ENCODE assay signal across 11 mouse cellular contexts in genomic region chr13:54209476-54210253, GRCm38 (mm10). TPM values are rescaled to one million over a fixed set of nuclear protein-coding genes. Genes with fewer than 3 reads are reported as not detected.
DNase-seq lines count a peak whose midpoint lies in the region; ATAC-seq and TF ChIP-seq lines count a peak whose summit lies in the region.
"Had no signal": no experiment of that assay in that cellular context is flagged by ENCODE, and none has a peak within 500 bp of the region (broad histone marks: within the 10 kb centered on the region; RNA-seq: fewer than 3 reads in every experiment).

No protein-coding gene starts in this region.

- no peak overlapping the region for H3K4me3 ChIP-seq in midbrain, embryonic 10.5 days
- no peak overlapping the region for H3K4me3 ChIP-seq in midbrain, embryonic 13.5 days (replicated peaks)
- no peak overlapping the region for H3K4me3 ChIP-seq in MEL (ENCODE audit: control insufficient read depth in 1 of 2, insufficient read depth in 1 of 2, low read depth in 2 of 2, low read length in 2 of 2)
- H3K4me3 ChIP-seq: lung, embryonic 15.5 days had no signal

- DNase-seq in midbrain, embryonic 10.5 days (ENCODE audit: low spot score), result no peak
- DNase-seq in MEL (ENCODE audit: low read depth, low spot score), result no peak
- DNase-seq in thymus, postnatal 36 days, result peak; percentile 21 to 27
- no peak for DNase-seq in ovary, postnatal 10 days (ENCODE audit: low spot score)
- DNase-seq: gastrocnemius, postnatal 10 days; kidney, postnatal 14 days had no signal

- H3K27ac ChIP-seq in midbrain, embryonic 10.5 days (replicated peaks), result peak overlapping the region; percentile 55
- H3K27ac ChIP-seq in midbrain, embryonic 13.5 days, result no peak overlapping the region
- peak overlapping the region; percentile 17; the same call in 1 of the 2 replicates for H3K27ac ChIP-seq in MEL (ENCODE audit: control insufficient read depth, low read depth, low read length)
- H3K27ac ChIP-seq: hindbrain, embryonic 14.5 days; lung, embryonic 15.5 days had no signal

- peak in 1 of 2 experiments; percentile 25; a peak in 1 of 4 replicates for TF ChIP-seq EP300 in MEL (IDR thresholded peaks at IDR 0.05; ENCODE audit: low read depth in 1 of 2, low read length in 2 of 2)

- no peaks in the 10 kb centered on the region for H3K9me3 ChIP-seq in midbrain, embryonic 10.5 days (replicated peaks)
- H3K9me3 ChIP-seq in midbrain, embryonic 13.5 days, result no peaks in the 10 kb centered on the region
- H3K9me3 ChIP-seq in MEL (replicated peaks; ENCODE audit: insufficient read depth, low read length), result no peaks in the 10 kb centered on the region
- H3K9me3 ChIP-seq: lung, embryonic 15.5 days had no signal

- no peak overlapping the region for H3K4me2 ChIP-seq in midbrain, embryonic 13.5 days (replicated peaks)
- H3K4me2 ChIP-seq: hindbrain, embryonic 14.5 days; lung, embryonic 15.5 days had no signal

- 61% methylated on average over 8 of the region's 8 CpGs for WGBS in midbrain, embryonic 10.5 days
- WGBS in midbrain, embryonic 13.5 days, result 53% methylated on average over 8 of the region's 8 CpGs

- no peaks in the 10 kb centered on the region for H3K27me3 ChIP-seq in midbrain, embryonic 10.5 days (ENCODE audit: low read depth, poor library complexity, severe bottlenecking)
- no peaks in the 10 kb centered on the region for H3K27me3 ChIP-seq in midbrain, embryonic 13.5 days
- no peaks in the 10 kb centered on the region; a peak in 1 of 4 replicates for H3K27me3 ChIP-seq in MEL (ENCODE audit: control insufficient read depth in 1 of 2, insufficient read depth in 2 of 2, low read length in 2 of 2)
- H3K27me3 ChIP-seq: lung, embryonic 15.5 days had no signal

- H3K79me2 ChIP-seq in MEL (ENCODE audit: control insufficient read depth, insufficient read depth, low read length, poor library complexity), result no peaks in the 10 kb centered on the region

- TF ChIP-seq CTCF in MEL (IDR thresholded peaks at IDR 0.05 in 2 of 3, conservative IDR thresholded peaks at IDR 0.05 in 1 of 3; ENCODE audit: control insufficient read depth in 1 of 3, insufficient read depth in 1 of 3, low read depth in 2 of 3, low read length in 3 of 3, poor library complexity in 1 of 3, severe bottlenecking in 1 of 3), result no peak

- no peaks in the 10 kb centered on the region for H3K36me3 ChIP-seq in midbrain, embryonic 10.5 days
- no peaks in the 10 kb centered on the region for H3K36me3 ChIP-seq in midbrain, embryonic 13.5 days
- peaks cover 0 to 6% of the 10 kb centered on the region in 2 experiments; a peak in 2 of 4 replicates for H3K36me3 ChIP-seq in MEL (ENCODE audit: control insufficient read depth in 1 of 2, insufficient read depth in 2 of 2, low read length in 2 of 2)
- H3K36me3 ChIP-seq: lung, embryonic 15.5 days had no signal

- H3K9ac ChIP-seq in midbrain, embryonic 13.5 days (replicated peaks), result no peak overlapping the region
- no peak overlapping the region for H3K9ac ChIP-seq in MEL (ENCODE audit: control insufficient read depth, low read depth, low read length, poor library complexity, severe bottlenecking)
- H3K9ac ChIP-seq: hindbrain, embryonic 14.5 days; lung, embryonic 15.5 days had no signal

- TF ChIP-seq RAD21 in MEL (IDR thresholded peaks at IDR 0.05; ENCODE audit: low read depth, low read length), result no peak

- no peak for TF ChIP-seq POLR2A in MEL (IDR thresholded peaks at IDR 0.05; ENCODE audit: control insufficient read depth in 1 of 2, insufficient read depth in 1 of 2, low read depth in 1 of 2, low read length in 2 of 2, poor library complexity in 1 of 2)

- ATAC-seq in midbrain, embryonic 13.5 days, result no peak
- ATAC-seq in megakaryocyte, adult 5-6 weeks (ENCODE audit: poor library complexity, severe bottlenecking), result peak; percentile 61
- no peak for ATAC-seq in erythroblast, adult 5-6 weeks (replicated peaks; ENCODE audit: low FRiP score, poor library complexity, severe bottlenecking)

- peaks cover 57% of the 10 kb centered on the region for H3K4me1 ChIP-seq in midbrain, embryonic 10.5 days
- H3K4me1 ChIP-seq in midbrain, embryonic 13.5 days (replicated peaks), result peaks cover 55% of the 10 kb centered on the region
- peaks cover 0 to 17% of the 10 kb centered on the region in 2 experiments; a peak in 2 of 4 replicates for H3K4me1 ChIP-seq in MEL (ENCODE audit: control insufficient read depth in 1 of 2, insufficient read depth in 2 of 2, low read length in 2 of 2)
- H3K4me1 ChIP-seq: lung, embryonic 15.5 days had no signal

TF ChIP-seq in MEL, 35 proteins besides CTCF, POLR2A, EP300 and RAD21:
- TF ChIP-seq MYB (IDR thresholded peaks at IDR 0.05; ENCODE audit: low read depth, low read length) (0 out of 2 replicates have a peak, but pooled peaks have one; percentile 25), MEF2A (IDR thresholded peaks at IDR 0.05; ENCODE audit: extremely low read depth, insufficient replicate concordance, low read depth, low read length, poor library complexity, severe bottlenecking) (no peak), ZKSCAN1 (IDR thresholded peaks at IDR 0.05; ENCODE audit: low read depth, low read length) (no peak)

RNA-seq across cellular contexts. Expression of gene Hrh2, which starts 17.7 kb away (rescaled TPM):
- 0.14 and 0.15 TPM in 2 replicates for polyA plus RNA-seq in midbrain, embryonic 10.5 days (2016; fragmentation: Nextera tagmentation; extraction: Ambion mirVana)
- 0.28 and 0.40 TPM in 2 replicates for polyA plus RNA-seq in midbrain, embryonic 13.5 days (2015; fragmentation: Nextera tagmentation; extraction: Ambion mirVana)
- total RNA-seq in MEL (2012; rRNA removed), result not detected in 2 replicates
- polyA plus RNA-seq in MEL (2012; ENCODE audit: insufficient read depth in 1 of 2, insufficient read length in 2 of 2, low read depth in 1 of 2, low replicate concordance in 2 of 2, missing spikeins in 1 of 2), result under 1 TPM in 1 of 2 experiments, not detected in 1; 0.07 TPM
- 11.7 and 12.7 TPM in 2 replicates for total RNA-seq in megakaryocyte, adult 5-6 weeks (2015)
- total RNA-seq in megakaryocyte, adult 5-6 weeks (2017), result 4.9 and 6.0 TPM in 2 replicates
- 5.0 and 7.7 TPM in 2 replicates for total RNA-seq in erythroblast, adult 5-6 weeks (2015; ENCODE audit: low replicate concordance)
- 1.4 and 1.5 TPM in 2 replicates for total RNA-seq in erythroblast, adult 5-6 weeks (2017; ENCODE audit: low replicate concordance)

Comparison
In these comparisons a context has a peak if more than half of its experiments do, and no peak if none do; other contexts are left out.
1. DNase-seq: peak in thymus, postnatal 36 days (2 of 2); none in midbrain, embryonic 10.5 days (single experiment), MEL (single experiment) and ovary, postnatal 10 days (single experiment).